7 mouse cellular contexts compared by ENCODE assay signal in the genomic region with DNA sequence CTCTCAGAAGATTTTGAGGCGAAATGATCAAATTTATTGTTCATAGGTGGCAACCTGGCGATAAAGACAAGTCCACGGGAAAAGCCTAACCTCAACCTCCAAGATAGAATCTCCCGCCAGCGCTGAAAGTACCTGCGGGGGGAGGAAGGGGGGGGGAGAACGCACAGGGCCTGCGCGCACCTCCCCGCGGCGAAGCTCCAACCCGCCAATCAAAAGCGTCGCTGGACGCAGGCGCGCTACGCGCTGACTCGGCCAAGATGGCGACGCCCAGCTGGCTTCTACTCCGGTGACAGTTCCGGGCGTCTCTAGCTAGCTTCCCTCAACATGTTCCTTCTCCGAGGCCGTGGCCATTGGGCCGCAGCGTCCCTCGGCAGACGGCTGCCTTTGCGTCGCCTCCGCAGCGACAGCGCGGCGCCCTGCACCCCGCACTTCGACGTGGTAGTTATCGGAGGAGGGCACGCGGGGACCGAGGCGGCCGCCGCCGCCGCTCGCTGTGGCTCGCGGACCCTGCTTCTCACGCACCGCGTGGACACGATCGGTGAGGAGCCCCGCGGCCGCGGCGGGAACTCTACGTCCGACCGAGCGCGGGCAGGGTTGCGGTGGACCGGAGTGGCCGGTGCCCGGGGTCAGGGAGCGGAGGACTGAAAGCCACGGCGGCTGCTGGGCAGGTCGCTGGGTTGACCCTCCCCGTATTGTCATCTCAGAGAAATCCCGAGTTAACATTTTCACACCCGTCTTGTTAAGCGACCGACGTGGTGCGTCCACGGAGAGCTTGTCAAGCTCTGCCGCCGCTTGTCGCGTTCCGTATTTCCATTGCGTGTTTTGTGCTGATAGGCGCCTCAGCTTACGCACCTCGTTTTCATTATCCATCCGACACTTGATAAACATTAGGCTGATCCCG. TPM values are rescaled to one million over a fixed set of nuclear protein-coding genes. Genes with fewer than 3 reads are reported as not detected.
DNase-seq lines count a peak whose midpoint lies in the region; ATAC-seq and TF ChIP-seq lines count a peak whose summit lies in the region.

A gene (plus strand): TSS at position 236 of the 901 bp plus-strand sequence.
A gene (minus strand): TSS at position 814 of the 901 bp plus-strand sequence.

- H3K36me3 ChIP-seq in embryonic facial prominence, embryonic 11.5 days (replicated peaks; ENCODE audit: control insufficient read depth, insufficient read depth, low read depth, low read length), result no peaks in the 10 kb centered on the region
- no peaks in the 10 kb centered on the region for H3K36me3 ChIP-seq in kidney, adult 2 months (ENCODE audit: control insufficient read depth, insufficient read depth, low read length)
- peaks cover 21% of the 10 kb centered on the region for H3K36me3 ChIP-seq in limb, embryonic 12.5 days
- H3K36me3 ChIP-seq in midbrain, embryonic 15.5 days (replicated peaks), result peaks cover 14% of the 10 kb centered on the region
- H3K36me3 ChIP-seq in spleen, adult 2 months (ENCODE audit: control insufficient read depth, insufficient read depth, low read length), result peaks cover 6% of the 10 kb centered on the region; the same call in 1 of the 2 replicates

- peak within 1 kb of the TSS; percentile 64 for H3K4me2 ChIP-seq in embryonic facial prominence, embryonic 11.5 days (ENCODE audit: low read depth, low read length)
- peak within 1 kb of the TSS; percentile 72 for H3K4me2 ChIP-seq in limb, embryonic 12.5 days
- peak within 1 kb of the TSS; percentile 63 for H3K4me2 ChIP-seq in midbrain, embryonic 15.5 days

- DNase-seq in adrenal gland, postnatal 14 days, result peak; percentile 95
- peak; percentile 95 for DNase-seq in embryonic facial prominence, embryonic 11.5 days (ENCODE audit: low spot score)
- DNase-seq in heart, adult 18-20 months, result peak; percentile 93 to 94
- peak; percentile 91 for DNase-seq in kidney, adult 2 months
- peak; percentile 84 to 85 for DNase-seq in spleen, adult 2 months (ENCODE audit: low read depth in 1 of 2, low spot score in 2 of 2)

- H3K4me1 ChIP-seq in embryonic facial prominence, embryonic 11.5 days (ENCODE audit: control insufficient read depth, insufficient read depth, low read length), result no peaks in the 10 kb centered on the region
- peaks cover 5% of the 10 kb centered on the region; the same call in 1 of the 2 replicates for H3K4me1 ChIP-seq in kidney, adult 2 months (ENCODE audit: control insufficient read depth, insufficient read depth, low read length)
- peaks cover 8% of the 10 kb centered on the region for H3K4me1 ChIP-seq in limb, embryonic 12.5 days (replicated peaks)
- peaks cover 14% of the 10 kb centered on the region for H3K4me1 ChIP-seq in midbrain, embryonic 15.5 days
- H3K4me1 ChIP-seq in spleen, adult 2 months (ENCODE audit: control insufficient read depth, insufficient read depth, insufficient read length), result no peaks in the 10 kb centered on the region; the same call in 1 of the 2 replicates

- TF ChIP-seq CTCF in kidney, adult 2 months (conservative IDR thresholded peaks at IDR 0.05; ENCODE audit: insufficient read depth, insufficient read length, low read depth, low read length), result no peak
- no peak for TF ChIP-seq CTCF in spleen, adult 2 months (IDR thresholded peaks at IDR 0.05; ENCODE audit: extremely low read depth, insufficient read depth, insufficient read length, insufficient replicate concordance)

- H3K9ac ChIP-seq in embryonic facial prominence, embryonic 11.5 days (replicated peaks; ENCODE audit: low read length), result peak within 1 kb of the TSS; percentile 86
- peak within 1 kb of the TSS; percentile 90 for H3K9ac ChIP-seq in limb, embryonic 12.5 days (replicated peaks)
- peak within 1 kb of the TSS; percentile 84 for H3K9ac ChIP-seq in midbrain, embryonic 15.5 days

- no peaks in the 10 kb centered on the region for H3K9me3 ChIP-seq in embryonic facial prominence, embryonic 11.5 days (replicated peaks; ENCODE audit: control insufficient read depth, low read length)
- no peaks in the 10 kb centered on the region for H3K9me3 ChIP-seq in limb, embryonic 12.5 days
- no peaks in the 10 kb centered on the region for H3K9me3 ChIP-seq in midbrain, embryonic 15.5 days

- ATAC-seq in embryonic facial prominence, embryonic 11.5 days (replicated peaks; ENCODE audit: insufficient number of reproducible peaks, low FRiP score, low TSS enrichment, low read depth), result peak; percentile 89
- peak; percentile 84 for ATAC-seq in limb, embryonic 12.5 days (ENCODE audit: insufficient number of reproducible peaks, insufficient read depth, low FRiP score, low TSS enrichment, low read depth)
- peak; percentile 95 for ATAC-seq in midbrain, embryonic 15.5 days (replicated peaks)

- peaks cover 10% of the 10 kb centered on the region for H3K27me3 ChIP-seq in embryonic facial prominence, embryonic 11.5 days (ENCODE audit: control insufficient read depth, insufficient read depth, low read length)
- H3K27me3 ChIP-seq in kidney, adult 2 months (replicated peaks; ENCODE audit: control insufficient read depth, insufficient read depth, low read length), result no peaks in the 10 kb centered on the region
- peaks cover 30% of the 10 kb centered on the region for H3K27me3 ChIP-seq in limb, embryonic 12.5 days
- peaks cover 31% of the 10 kb centered on the region for H3K27me3 ChIP-seq in midbrain, embryonic 15.5 days (replicated peaks)
- no peaks in the 10 kb centered on the region for H3K27me3 ChIP-seq in spleen, adult 2 months (ENCODE audit: control insufficient read depth, insufficient read depth, low read length)

- peak; percentile 66 for TF ChIP-seq POLR2A in kidney, adult 2 months (IDR thresholded peaks at IDR 0.05; ENCODE audit: low read depth, low read length)
- peak; percentile 67 for TF ChIP-seq POLR2A in spleen, adult 2 months (IDR thresholded peaks at IDR 0.05; ENCODE audit: low read depth, low read length)

- H3K4me3 ChIP-seq in embryonic facial prominence, embryonic 11.5 days (ENCODE audit: low read depth, low read length), result peak within 1 kb of the TSS; percentile 97
- peak within 1 kb of the TSS; percentile 64 for H3K4me3 ChIP-seq in kidney, adult 2 months (ENCODE audit: insufficient read depth, low read depth, low read length)
- H3K4me3 ChIP-seq in limb, embryonic 12.5 days (replicated peaks), result peak within 1 kb of the TSS; percentile 98
- peak within 1 kb of the TSS; percentile 84 for H3K4me3 ChIP-seq in midbrain, embryonic 15.5 days
- H3K4me3 ChIP-seq in spleen, adult 2 months (ENCODE audit: extremely low read depth, insufficient read depth, insufficient read length), result peak within 1 kb of the TSS; percentile 71

- under 1% methylated on average over 96 of the region's 96 CpGs for WGBS in embryonic facial prominence, embryonic 11.5 days
- WGBS in kidney, adult 2 months, result under 1% methylated on average over 94 of the region's 96 CpGs
- under 1% methylated on average over 96 of the region's 96 CpGs for whole genome bisulfite sequencing in limb, embryonic 12.5 days
- under 1% methylated on average over 90 of the region's 96 CpGs for WGBS in midbrain, embryonic 15.5 days
- under 1% methylated on average over 96 of the region's 96 CpGs for WGBS in spleen, adult 2 months

- H3K27ac ChIP-seq in embryonic facial prominence, embryonic 11.5 days (replicated peaks; ENCODE audit: low read depth, low read length), result peak within 1 kb of the TSS; percentile 72
- H3K27ac ChIP-seq in kidney, adult 2 months (ENCODE audit: insufficient read depth, low read depth, low read length), result peak within 1 kb of the TSS; percentile 25
- peak within 1 kb of the TSS; percentile 88 for H3K27ac ChIP-seq in limb, embryonic 12.5 days
- peak within 1 kb of the TSS; percentile 94 for H3K27ac ChIP-seq in midbrain, embryonic 15.5 days
- H3K27ac ChIP-seq in spleen, adult 2 months (ENCODE audit: insufficient read depth, low read length), result peak within 1 kb of the TSS; percentile 76

RNA-seq across cellular contexts. Expression of the first gene that starts in this region (rescaled TPM):
- total RNA-seq in adrenal gland, postnatal 14 days (2021), result 27.8 and 29.5 TPM in 2 replicates
- 21.4 and 24.7 TPM in 2 replicates for polyA plus RNA-seq in embryonic facial prominence, embryonic 11.5 days (2014; fragmentation: Nextera tagmentation; extraction: Ambion mirVana)
- 10 to 100 TPM; 21.9 to 25.0 TPM for total RNA-seq in heart, adult 18-20 months (2021)
- 21.0 and 23.4 TPM in 2 replicates for polyA plus RNA-seq in kidney, adult 2 months (2012; rRNA removed)
- polyA plus RNA-seq in limb, embryonic 12.5 days (2016; fragmentation: Nextera tagmentation; extraction: Ambion mirVana), result 20.3 and 23.5 TPM in 2 replicates
- 28.8 and 30.8 TPM in 2 replicates for polyA plus RNA-seq in midbrain, embryonic 15.5 days (2015; fragmentation: Nextera tagmentation; extraction: Ambion mirVana)
- polyA plus RNA-seq in spleen, adult 2 months (2012; rRNA removed), result 9.3 and 9.9 TPM in 2 replicates

RNA-seq across cellular contexts. Expression of the second gene that starts in this region (rescaled TPM):
- total RNA-seq in adrenal gland, postnatal 14 days (2021), result 0.56 TPM in 1 of 2 replicates, not detected in the other
- 0.32 and 0.70 TPM in 2 replicates for polyA plus RNA-seq in embryonic facial prominence, embryonic 11.5 days (2014; fragmentation: Nextera tagmentation; extraction: Ambion mirVana)
- not detected for total RNA-seq in heart, adult 18-20 months (2021)
- polyA plus RNA-seq in kidney, adult 2 months (2012; rRNA removed), result 0.08 TPM in 1 of 2 replicates, not detected in the other
- 0.79 and 0.88 TPM in 2 replicates for polyA plus RNA-seq in limb, embryonic 12.5 days (2016; fragmentation: Nextera tagmentation; extraction: Ambion mirVana)
- polyA plus RNA-seq in midbrain, embryonic 15.5 days (2015; fragmentation: Nextera tagmentation; extraction: Ambion mirVana), result 2.2 and 2.4 TPM in 2 replicates
- polyA plus RNA-seq in spleen, adult 2 months (2012; rRNA removed), result not detected in 2 replicates

Comparison
In these comparisons a context has a peak if more than half of its experiments do, and no peak if none do; other contexts are left out.
1. Peak in every context shown above with its lines: DNase-seq, ATAC-seq, H3K4me3 ChIP-seq and H3K27ac ChIP-seq.
2. H3K27ac ChIP-seq: peak in every context shown above with its lines; median percentile 94 in midbrain, embryonic 15.5 days; 88 in limb, embryonic 12.5 days; 76 in spleen, adult 2 months; 72 in embryonic facial prominence, embryonic 11.5 days; 25 in kidney, adult 2 months.